Mouse (Mus musculus): ENCODE measurements around the gene D330045A20Rik.
"Not testable (repeated sequence)": the region's sequence is repeated elsewhere in the genome, so short reads cannot be mapped to it uniquely, and the experiment has no call there.

D330045A20Rik gene

GRCm38 (mm10) chrX:139480022-139480894 is at the start of gene D330045A20Rik:
TSS of gene D330045A20Rik (plus strand) at chrX:139480367.
- no peak for DNase-seq

DNA sequence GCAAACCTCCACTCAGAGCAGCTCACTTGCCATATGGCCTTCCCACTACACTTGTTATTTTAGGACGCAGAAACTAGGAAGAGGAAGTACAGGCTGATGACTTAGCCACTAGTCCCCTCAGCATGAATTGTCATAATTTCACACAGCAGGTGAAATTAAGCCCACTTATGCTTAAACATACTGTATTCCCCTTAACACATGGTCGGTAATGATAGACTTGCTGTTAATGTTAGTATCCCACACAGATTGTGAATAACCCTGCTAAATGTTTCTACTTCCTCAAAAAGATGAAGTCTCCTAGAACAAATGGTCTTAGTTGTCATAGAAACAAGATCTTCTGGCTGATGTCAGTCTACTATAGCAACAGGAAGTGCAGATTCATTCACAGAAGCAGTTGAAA is 47.6 kb upstream of the D330045A20Rik start:
- DNase-seq: no peak

DNA sequence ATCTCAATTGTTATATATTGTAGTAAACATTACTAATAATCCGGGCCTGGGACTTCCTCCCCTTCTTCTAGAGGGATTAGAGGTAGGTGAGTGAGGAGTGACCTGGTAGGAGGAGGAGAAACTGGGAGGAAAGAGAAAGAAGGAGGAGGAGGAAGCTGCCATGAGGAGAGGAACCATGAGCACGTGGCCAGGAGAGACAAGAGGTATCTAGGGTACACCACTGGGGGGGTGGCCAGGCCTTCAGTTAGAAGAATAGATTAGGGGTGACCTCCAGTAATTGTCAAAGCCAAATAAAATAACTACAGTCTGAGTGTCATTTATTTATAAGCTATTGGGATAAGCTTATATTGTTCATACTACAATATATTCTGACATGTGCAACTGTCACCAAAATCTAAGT is 45.0 kb upstream of the D330045A20Rik start:
- no peak for DNase-seq

- DNase-seq: not testable (repeated sequence)
These were observed 39.1 kb upstream of the D330045A20Rik start for GRCm38 (mm10) chrX:139441057-139441456.

DNA sequence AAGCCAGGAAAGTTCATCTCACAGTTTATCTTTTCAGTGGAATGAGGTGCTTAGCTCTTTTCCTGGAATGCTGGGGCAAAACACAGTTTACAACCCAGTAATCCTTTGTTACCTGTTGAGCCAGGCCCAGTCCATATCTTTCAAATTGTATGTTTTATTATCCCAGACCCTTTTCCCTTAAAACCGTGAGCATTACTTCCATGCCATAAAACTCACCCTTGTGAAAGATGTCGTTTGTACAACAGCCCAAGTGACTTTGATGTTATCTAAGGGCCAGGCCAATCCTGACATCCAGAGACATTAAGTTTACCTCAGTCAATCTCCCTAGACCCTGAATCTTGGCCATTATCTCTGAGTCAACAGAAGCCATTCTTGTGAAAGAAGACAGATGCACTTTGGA is 23.4 kb upstream of the D330045A20Rik start:
- no peak for DNase-seq

DNA sequence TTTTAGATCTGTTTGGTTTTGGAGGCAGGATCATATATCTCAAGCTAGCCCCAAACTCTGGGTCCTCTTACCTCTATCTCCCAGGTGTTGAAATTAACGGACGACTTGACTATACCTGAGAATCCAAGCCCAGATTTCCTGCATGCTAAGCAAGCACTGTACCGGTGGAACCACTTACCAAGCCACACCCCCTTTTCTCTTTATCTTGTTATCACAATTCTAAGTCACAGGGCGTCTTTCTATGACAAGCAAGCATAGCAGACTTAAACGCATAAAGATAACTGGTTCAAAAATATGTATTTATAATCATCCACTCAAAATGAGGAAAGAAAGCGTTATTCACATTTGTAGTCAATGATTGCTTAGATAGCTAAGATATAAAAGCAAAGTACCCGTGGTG is 1.9 kb downstream of the D330045A20Rik start:
- DNase-seq: no peak

DNA sequence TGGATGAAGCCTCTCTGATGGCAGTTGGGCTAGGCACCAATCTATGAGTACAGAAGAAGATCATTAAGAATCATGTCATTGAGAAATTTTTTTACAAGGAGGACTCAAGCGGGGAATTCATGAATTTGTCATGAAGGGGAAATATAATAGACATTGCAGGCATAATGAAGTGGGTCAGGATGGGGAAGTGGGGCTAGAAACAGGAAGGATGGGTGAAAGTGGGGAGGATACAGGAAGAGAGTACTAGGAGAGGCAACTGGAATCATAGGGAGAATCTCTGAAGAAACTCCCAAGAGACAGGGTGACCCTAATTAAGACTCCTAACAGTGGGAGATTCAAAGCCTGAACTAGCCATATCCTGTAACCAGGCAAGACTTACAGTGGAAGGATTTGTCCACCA is 4.8 kb downstream of the D330045A20Rik start:
- no peak for DNase-seq

DNA sequence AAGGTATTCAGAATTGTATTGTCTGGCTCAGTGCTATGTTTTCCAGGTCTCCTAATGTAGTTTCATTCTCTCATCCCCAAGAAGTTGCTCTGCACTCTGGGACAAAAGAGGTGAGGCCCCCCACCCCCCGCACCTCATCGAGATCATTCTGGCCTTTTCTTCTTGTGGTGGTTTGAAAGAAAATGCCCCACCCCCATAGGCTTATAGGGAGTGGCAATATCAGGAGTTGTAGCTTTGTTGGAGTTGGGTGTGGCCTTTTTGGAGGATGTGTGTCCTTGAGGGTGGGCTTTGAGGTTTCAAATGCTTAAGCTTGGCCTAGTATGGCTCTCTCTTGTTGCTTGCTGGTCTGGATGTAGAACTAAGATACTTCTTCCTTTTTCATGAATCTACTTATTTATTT is 36.0 kb downstream of the D330045A20Rik start:
- DNase-seq: no peak

DNA sequence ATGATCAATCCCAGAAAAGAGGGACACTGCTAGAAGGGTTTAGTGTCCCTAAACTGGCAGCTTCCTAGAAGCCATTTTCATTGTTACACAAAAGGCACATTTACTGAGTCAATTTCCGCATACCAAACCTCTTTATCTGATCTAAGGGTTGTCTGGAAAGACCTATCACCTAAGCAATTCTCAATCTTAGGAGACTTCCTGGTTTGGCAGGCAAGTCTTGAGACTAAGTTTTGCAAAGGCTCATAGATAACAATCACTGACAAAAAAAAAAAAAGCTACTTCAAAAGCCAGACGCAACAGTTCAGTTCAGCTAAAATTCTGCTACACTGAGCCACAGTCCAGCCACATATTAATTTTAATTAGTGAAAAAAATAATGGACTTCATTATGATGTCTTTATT is 39.1 kb downstream of the D330045A20Rik start:
- DNase-seq: no peak

DNA sequence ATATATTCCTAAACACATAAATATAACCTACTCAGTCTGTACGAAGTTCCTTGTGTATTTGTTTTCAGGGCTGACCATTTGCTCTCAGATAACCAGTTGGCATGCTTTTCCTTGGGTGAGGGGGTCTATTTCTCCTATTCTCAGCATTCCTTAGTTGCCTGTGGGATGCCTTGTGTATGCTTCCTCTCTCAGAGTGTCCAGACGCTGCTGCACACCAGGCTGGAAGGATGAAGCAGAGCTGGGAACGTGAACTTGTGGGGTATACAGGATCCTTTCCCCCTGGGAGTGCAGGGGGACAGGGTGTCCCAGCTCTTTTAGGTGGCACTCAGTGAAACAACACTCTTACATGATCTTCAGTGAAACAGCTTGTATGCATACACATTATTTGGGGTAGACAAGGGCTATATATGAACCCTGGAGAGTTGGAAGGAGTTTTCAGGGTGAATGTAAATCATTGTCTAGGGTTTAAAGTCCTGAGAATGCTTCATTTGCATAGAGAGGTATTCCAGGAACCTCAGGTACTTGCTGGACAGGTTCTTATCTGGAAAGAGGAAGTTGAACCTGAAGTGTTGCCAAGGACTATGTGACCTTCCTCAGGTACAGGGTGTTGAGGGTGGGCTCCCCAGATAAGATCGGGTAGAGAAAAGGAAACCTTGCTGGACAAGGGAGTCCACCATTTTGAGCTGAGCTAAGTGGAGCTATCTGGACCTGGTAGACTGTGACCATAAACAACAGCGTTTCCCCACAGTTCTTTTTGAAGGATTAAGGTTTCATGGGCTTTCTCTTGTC is 44.3 kb downstream of the D330045A20Rik start:
- DNase-seq: no peak

DNA sequence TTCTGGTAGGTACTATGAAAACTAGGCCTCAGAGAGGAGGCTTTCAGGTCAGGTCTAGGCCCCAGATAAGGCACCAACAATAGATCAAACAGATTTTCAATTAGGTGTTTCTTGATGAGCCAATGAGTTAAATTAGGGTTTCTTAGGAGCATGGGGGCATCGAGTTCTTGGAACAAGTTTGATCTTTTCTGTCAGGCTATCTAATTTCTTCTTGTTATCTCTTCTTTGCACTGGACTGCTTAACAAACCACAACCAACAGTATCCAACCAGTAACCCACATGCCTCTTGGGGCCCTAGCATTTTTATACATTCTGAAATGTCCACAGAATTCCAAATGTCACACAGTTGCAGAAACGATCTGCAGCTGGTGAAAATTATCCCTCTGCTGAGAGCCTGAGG is 45.6 kb downstream of the D330045A20Rik start:
- no peak for DNase-seq

- no peak for DNase-seq
These were observed 46.8 kb downstream of the D330045A20Rik start for GRCm38 (mm10) chrX:139526984-139527383.

- DNase-seq: no peak
These were observed 49.5 kb downstream of the D330045A20Rik start for GRCm38 (mm10) chrX:139529678-139530077.

- no peak for DNase-seq
These were observed 52.1 kb downstream of the D330045A20Rik start for GRCm38 (mm10) chrX:139532293-139532692.

GRCm38 (mm10) chrX:139537641-139538397 is 57.7 kb downstream of the D330045A20Rik start:
- no peak for DNase-seq

- DNase-seq: no peak
These were observed 63.6 kb downstream of the D330045A20Rik start for GRCm38 (mm10) chrX:139543726-139544125.

DNA sequence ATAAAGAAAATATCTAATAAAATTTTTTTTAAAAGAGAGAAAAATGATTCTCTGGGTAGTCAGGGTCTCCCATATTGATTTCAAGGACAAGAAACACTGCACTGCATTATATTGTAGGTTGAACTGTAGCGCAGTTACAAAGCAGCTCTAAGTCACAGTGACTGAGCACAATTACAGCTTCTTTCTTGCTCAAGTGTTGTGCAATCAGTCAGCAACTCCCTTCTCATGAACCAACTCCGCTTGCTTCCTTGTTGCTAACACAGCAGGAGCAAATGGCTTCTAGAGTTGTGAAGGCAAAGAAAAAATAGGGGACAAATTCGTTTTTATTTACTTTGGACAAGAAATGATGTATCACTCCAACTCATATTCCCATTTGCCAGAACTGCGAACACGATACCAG is 70.3 kb downstream of the D330045A20Rik start:
- no peak for DNase-seq

DNA sequence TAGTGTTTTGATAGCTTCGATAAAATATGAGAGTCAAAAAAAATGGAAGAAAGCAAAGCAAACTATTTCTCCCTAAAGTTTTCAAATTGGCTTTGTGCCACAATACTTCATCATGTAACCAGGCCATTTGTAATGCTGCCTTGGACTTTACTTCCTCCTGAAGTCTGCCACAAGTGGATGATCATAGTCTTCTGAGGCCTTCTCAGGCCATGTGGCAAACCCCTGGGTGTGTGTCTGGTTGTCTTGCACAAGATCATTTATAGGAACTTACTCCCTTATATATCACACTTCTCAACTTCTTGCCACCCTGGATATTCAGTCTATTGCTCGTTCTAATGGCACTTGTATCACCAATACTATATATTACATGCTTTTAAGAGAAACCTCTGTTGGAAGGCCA is 71.9 kb downstream of the D330045A20Rik start:
- DNase-seq: no peak

DNA sequence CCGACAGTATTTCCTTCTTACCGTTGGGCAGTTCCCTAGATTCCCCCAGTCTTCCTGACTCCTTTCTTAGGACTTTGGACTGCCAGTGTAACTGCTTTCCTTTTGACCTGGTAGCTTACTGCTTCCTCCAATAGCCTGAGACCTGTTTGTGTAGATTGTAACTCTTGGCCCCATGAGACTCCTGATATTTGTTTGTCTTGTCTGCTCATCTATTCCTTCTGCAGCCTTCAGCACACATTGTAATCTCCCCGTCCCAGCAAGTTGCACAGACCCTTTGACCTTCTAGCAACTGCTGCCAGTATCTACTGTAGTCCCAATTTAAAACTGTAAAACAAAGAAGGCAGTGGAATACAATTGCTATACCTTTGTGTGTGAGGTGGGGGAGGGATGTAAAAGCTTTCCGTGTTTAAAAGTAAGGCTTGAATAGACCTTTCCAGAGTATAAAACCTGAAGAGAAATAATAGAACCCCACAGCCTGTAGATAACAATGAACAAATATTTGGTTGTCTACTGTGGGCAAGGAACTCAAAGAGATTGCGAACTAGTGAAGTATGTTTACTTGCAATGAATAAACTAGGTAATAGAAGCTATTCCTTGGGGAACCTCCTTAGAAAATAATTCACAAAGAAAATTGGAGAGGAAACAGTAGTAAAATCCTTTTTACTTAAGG is 82.2 kb downstream of the D330045A20Rik start:
- no peak for DNase-seq

GRCm38 (mm10) chrX:139562925-139563461 is 82.8 kb downstream of the D330045A20Rik start, which contains the start of gene Rnf128:
TSS of gene Rnf128 (plus strand) at chrX:139563316.
- DNase-seq: no peak

DNA sequence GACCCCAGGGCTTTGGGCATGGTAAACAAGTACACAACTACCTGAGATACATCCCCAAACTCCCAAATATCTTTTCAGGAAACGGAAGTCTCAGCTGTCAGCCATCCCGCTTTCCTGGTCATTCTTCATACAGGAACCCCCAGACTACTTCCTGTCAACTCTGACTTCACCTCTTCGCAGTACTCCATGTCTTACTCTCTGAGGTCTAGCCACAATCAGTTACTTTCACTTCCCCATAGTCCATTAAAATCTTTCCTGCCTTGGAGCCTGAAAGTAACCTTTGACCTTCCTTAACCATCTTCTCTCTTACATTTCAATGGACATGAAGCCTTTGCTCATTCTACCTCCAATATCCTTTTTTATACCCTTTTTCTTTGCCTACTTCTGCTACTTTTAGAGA is 89.9 kb downstream of the D330045A20Rik start:
- DNase-seq: no peak

DNA sequence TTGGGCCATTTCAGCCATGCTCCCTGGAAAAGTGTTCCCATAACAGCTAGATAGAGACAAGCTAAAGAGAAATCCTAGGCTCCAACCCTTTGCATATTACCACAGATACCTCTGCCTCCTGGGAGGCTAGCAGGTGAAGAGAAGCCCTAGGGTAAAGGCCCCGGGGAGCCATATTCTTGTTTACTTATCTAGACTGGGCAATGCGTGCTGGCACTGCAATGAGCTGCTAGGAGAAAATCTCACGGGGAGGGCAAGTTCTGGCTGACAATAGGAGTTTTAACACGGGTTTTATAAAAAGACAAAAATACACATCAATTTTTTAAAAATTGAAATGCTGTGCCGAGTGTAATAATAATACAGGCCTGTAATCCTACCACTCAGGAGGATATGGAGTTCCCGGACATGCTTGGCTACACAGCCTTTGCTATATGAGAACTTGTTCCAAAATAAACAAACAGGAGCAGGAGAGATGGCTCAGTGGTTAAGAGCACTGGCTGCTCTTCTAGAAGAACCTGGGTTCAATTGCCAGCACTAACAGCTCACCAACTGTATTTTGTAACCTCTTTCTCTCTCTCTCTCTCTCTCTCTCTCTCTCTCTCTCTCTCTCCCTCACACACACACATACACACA is 98.6 kb downstream of the D330045A20Rik start:
- no peak for DNase-seq
